Mouse (Mus musculus) left cerebral cortex, postnatal 36 days (tissue): ENCODE results near the gene Thra. TPM values are rescaled to one million over a fixed set of nuclear protein-coding genes. Genes with fewer than 3 reads are reported as not detected.

Source experiments
- DNase-seq, 2 experiments: peaks; one replicate each; pipeline ENCODE4 v3.0.0; 2021 to 2022; ENCODE audit warnings: low spot score in 2 of 2, mixed read lengths in 1 of 2
- intact Hi-C: fragments of 180-260 bp; cut with DNase I; formaldehyde crosslinking; loops from one replicate; pipeline ENCODE4 v1.15.1; 2025
- total RNA-seq, 2 experiments: library from RNA; stranded (reverse); gene quantifications; 2 replicates each; pipeline ENCODE4 v1.2.3; 2021

The Thra gene
- total RNA-seq, 2 experiments from 2014 or later = 718 to 779 TPM

DNA sequence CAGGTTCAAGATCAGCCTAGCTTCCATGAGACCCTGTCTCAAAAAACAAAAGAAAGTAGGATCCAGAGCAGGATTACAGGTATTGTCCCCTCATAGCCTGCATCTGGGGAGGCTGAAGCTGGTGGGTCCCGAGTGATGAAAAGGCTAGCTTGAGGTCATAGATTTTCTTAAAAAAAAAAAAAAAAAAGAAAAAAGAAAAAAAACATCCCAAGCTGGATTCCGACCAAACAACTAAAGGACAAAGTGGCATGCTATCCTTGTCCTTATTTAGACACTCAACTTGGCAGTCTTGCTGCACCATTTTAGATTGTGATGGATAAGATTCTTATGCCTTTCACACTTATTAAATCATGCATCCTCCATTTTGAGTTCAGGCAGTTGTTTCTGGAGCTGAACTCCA is 68.0 kb downstream of the Thra start:
- intact Hi-C loops = loop anchor here (2.0 kb wide), 1 partner anchor 14 kb away; the partner anchor contains the start of gene Msl1
- DNase-seq = no peak

DNA sequence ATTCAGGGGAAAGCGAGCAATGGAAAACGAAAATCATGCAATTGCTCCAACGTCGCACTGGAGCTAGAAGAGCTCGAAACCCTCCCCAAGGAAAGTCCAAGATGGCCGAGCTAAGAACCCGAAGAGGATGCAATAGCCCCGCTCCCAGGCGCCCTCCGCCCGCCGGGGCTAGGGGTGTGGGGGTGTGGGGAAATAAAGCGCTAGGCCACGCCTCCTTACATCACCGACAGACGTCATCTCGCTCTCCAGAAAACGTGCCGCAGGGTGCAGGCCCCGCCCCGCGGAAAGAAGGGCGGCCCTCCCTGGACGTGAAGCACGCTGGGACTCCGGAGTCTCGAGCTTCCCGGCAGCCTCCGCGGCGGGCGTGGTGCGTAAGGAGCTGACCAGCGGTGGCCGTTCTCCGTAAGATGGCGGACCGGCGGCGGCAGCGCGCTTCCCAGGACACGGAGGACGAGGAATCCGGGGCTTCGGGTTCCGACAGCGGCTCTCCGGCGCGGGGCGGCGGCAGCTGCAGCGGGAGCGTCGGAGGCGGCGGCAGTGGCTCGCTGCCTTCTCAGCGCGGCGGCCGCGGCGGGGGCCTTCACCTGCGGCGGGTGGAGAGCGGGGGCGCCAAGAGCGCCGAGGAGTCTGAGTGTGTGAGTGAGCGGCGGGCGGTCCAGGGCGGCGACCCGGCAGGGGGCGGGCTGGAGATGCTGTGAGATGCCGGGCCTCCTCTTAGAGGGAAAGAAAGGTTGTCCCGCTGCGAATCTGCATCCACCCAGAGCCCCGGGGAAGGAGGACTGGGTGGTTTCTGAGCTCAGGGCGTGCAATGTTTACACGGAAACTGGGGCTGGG is 69.2 kb downstream of the Thra start:
- DNase-seq = peak; percentile 99
- intact Hi-C loops = loop anchor here (2.0 kb wide), 1 partner anchor 15 kb away; the partner anchor contains the start of gene Msl1

DNA sequence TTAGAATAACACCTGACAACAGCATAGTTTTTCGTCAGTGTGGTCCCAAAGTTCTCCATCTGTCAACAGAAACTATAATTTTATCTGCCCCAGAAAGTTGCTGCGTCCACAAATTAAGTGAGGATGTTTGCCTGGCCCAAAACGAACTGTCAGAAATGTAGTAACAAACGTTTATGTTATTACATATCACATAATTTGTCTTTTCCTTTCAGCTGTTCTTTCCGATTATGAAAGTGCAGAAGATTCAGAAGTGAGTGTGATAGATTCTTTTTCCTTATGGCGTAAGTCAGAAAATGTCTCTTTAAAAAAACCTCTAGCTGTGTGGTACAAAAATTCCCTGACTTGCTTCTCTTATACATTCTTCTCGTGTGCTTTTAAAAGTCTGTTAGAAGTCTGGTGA is 70.2 kb downstream of the Thra start:
- no peak for DNase-seq
- intact Hi-C loops = no loop called here

DNA sequence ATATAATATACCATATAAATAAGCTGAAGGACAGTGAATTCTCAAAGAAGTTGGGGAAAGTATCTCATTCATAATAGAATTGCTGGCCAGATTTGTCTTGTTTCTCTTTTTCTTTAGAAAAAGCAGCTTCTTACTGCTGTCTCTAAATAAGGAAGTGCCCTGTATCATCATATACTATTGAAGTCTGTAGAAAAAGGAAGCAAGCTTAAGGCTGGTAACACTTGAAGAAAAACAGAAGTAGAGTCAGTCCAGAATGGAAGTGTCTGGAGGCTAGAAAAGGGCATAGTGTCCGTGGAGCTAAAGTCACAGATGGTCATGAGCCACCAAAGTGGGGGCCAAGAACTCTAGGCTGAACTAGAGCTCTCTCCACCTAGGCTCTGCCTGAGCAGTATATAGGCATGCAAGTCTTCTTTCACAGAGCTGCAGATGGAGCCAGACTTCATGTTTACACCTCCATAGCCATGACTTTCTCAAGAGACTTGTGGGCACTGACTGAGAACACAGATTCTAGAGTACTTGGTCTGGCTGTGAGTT is 76.3 kb downstream of the Thra start:
- intact Hi-C loops = no loop called here
- no peak for DNase-seq

Other genes with a start within 250 kb of the Thra start
- not detected for gene Ikzf3, start 194.6 kb upstream of the Thra start, total RNA-seq
- gene Zpbp2, start 189.5 kb upstream of the Thra start, total RNA-seq = under 1 TPM in 1 of 2 experiments, not detected in 1; 0.20 TPM
- gene Ormdl3, start 153.3 kb upstream of the Thra start, total RNA-seq = 10 to 100 TPM; 46.5 to 47.8 TPM
- gene Lrrc3c, start 142.3 kb upstream of the Thra start, total RNA-seq = not detected
- gene Gm12355, start 115.0 kb upstream of the Thra start, total RNA-seq = 10 to 100 TPM in 1 of 2 experiments, 1 to 10 TPM in 1; 9.4 to 10.6 TPM
- not detected for gene Gsdma3, start 114.3 kb upstream of the Thra start, total RNA-seq
- gene Gsdma2, start 93.9 kb upstream of the Thra start, total RNA-seq = not detected
- not detected for gene Gsdma, start 76.3 kb upstream of the Thra start, total RNA-seq
- gene Psmd3, start 58.1 kb upstream of the Thra start, total RNA-seq = 100 to 1,000 TPM; 131 to 145 TPM
- gene Csf3, start 39.4 kb upstream of the Thra start, total RNA-seq = not detected
- 100 to 1,000 TPM; 123 to 133 TPM for gene Med24, start 11.2 kb upstream of the Thra start, total RNA-seq
- 100 to 1,000 TPM; 117 to 141 TPM for gene Nr1d1, start 34.7 kb downstream of the Thra start, total RNA-seq
- 100 to 1,000 TPM; 169 to 193 TPM for gene Msl1, start 54.9 kb downstream of the Thra start, total RNA-seq
- gene Casc3, start 64.3 kb downstream of the Thra start, total RNA-seq = 10 to 100 TPM; 46.7 to 63.5 TPM
- gene Rapgefl1, start 96.1 kb downstream of the Thra start, total RNA-seq = 100 to 1,000 TPM; 139 to 161 TPM
- gene Wipf2, start 123.0 kb downstream of the Thra start, total RNA-seq = 10 to 100 TPM; 67.4 to 74.6 TPM
- under 1 TPM; 0.39 to 0.47 TPM for gene Cdc6, start 167.2 kb downstream of the Thra start, total RNA-seq
- gene Rara, start 187.2 kb downstream of the Thra start, total RNA-seq = 10 to 100 TPM; 10.5 to 11.6 TPM
- 1 to 10 TPM; 2.0 TPM for gene Gjd3, start 242.4 kb downstream of the Thra start, total RNA-seq